8 mouse cellular contexts compared by ENCODE assay signal in genomic region chr13:108044222-108044941, GRCm38 (mm10). TPM values are rescaled to one million over a fixed set of nuclear protein-coding genes. Genes with fewer than 3 reads are reported as not detected.
DNase-seq lines count a peak whose midpoint lies in the region; ATAC-seq lines count a peak whose summit lies in the region.

Smim15 (plus strand) TSS chr13:108044446.

- DNase-seq in adrenal gland, adult (ENCODE audit: inconsistent age in 2 of 2, low spot score in 1 of 2) = peak; percentile 90 to 97
- DNase-seq in embryo, embryonic 10 days (ENCODE audit: low spot score) = peak; percentile 89
- peak; percentile 89 for DNase-seq in gastrocnemius, postnatal 10 days
- peak; percentile 94 for DNase-seq in induced T-regulatory cell, adult 2 months (ENCODE audit: low read depth)
- peak; percentile 67 to 80 for DNase-seq in left cerebral cortex, adult 8-10 months (ENCODE audit: low spot score in 2 of 2)
- peak; percentile 90 for DNase-seq in right cerebral cortex, adult 18-20 months
- peak; percentile 54 for DNase-seq in urinary bladder, postnatal 10 days (ENCODE audit: low spot score)

- peak; percentile 76 for ATAC-seq in megakaryocyte, adult 5-6 weeks (ENCODE audit: poor library complexity, severe bottlenecking)

RNA-seq across cellular contexts. Expression of gene Smim15, which starts in this region (rescaled TPM):
- total RNA-seq in gastrocnemius, postnatal 10 days (2021) = 10 to 100 TPM; 22.0 to 27.6 TPM
- total RNA-seq in left cerebral cortex, adult 8-10 months (2022) = 10 to 100 TPM; 39.2 to 48.6 (median 45.1) TPM
- 72.6 and 76.1 TPM in 2 replicates for total RNA-seq in megakaryocyte, adult 5-6 weeks (2015)
- 162 and 166 TPM in 2 replicates for total RNA-seq in megakaryocyte, adult 5-6 weeks (2017)

Comparison
In these comparisons a context has a peak if more than half of its experiments do, and no peak if none do; other contexts are left out.
1. Peak in every context shown above with its lines: DNase-seq and ATAC-seq.